Mouse (Mus musculus) MEL (cell line): ENCODE measurements at regions not wholly inside any gene's neighbourhood (a gene's known extent, or its start where the extent isn't known, plus 50 kb on each side); places are given as distances from the start of the nearest gene placed in this dataset.

Source experiments
- DNase-seq: peaks from one replicate; pipeline ENCODE4 v3.0.0; 2011; ENCODE audit warnings: low read depth, low spot score
- H3K27ac ChIP-seq: 2 replicates; pipeline ENCODE4 v1.5.1; 2012; ENCODE audit warnings: low read depth, mild to moderate bottlenecking, control low read depth, low read length, moderate library complexity; ENCODE audit not compliant: control insufficient read depth
- H3K27me3 ChIP-seq, 2 experiments: fragments of 150-350 bp in 1 of 2; sonication (generic) in 1 of 2; 2 replicates each; pipeline ENCODE4 v1.6.1; 2012; ENCODE audit warnings: low read length in 2 of 2, mild to moderate bottlenecking in 2 of 2, improper control_type of control experiment in 1 of 2, moderate library complexity in 1 of 2; ENCODE audit not compliant: insufficient read depth in 2 of 2, control insufficient read depth in 1 of 2
- H3K36me3 ChIP-seq, 2 experiments: 2 replicates each; pipeline ENCODE4 v1.6.1; 2012 to 2014; ENCODE audit warnings: low read length in 2 of 2, improper control_type of control experiment in 1 of 2, inconsistent platforms in 1 of 2, mild to moderate bottlenecking in 1 of 2; ENCODE audit not compliant: insufficient read depth in 2 of 2, control insufficient read depth in 1 of 2
- H3K4me1 ChIP-seq, 2 experiments: fragments of 150-350 bp in 1 of 2; sonication (generic) in 1 of 2; 2 replicates each; pipeline ENCODE4 v1.6.1; 2012; ENCODE audit warnings: low read length in 2 of 2, improper control_type of control experiment in 1 of 2, mild to moderate bottlenecking in 1 of 2; ENCODE audit not compliant: insufficient read depth in 2 of 2, control insufficient read depth in 1 of 2
- H3K4me3 ChIP-seq, 2 experiments: fragments of 150-350 bp in 1 of 2; sonication (generic) in 1 of 2; 2 replicates each; pipeline ENCODE4 v1.5.1; 2012; ENCODE audit warnings: low read depth in 2 of 2, low read length in 2 of 2, mild to moderate bottlenecking in 2 of 2, moderate library complexity in 2 of 2, control low read depth in 1 of 2, improper control_type of control experiment in 1 of 2; ENCODE audit not compliant: control insufficient read depth in 1 of 2, insufficient read depth in 1 of 2
- H3K79me2 ChIP-seq: 2 replicates; pipeline ENCODE4 v1.6.1; 2012; ENCODE audit warnings: mild to moderate bottlenecking, low read length, moderate library complexity; ENCODE audit not compliant: control insufficient read depth, poor library complexity, insufficient read depth
- H3K9ac ChIP-seq: 2 replicates; pipeline ENCODE4 v1.6.1; 2012; ENCODE audit warnings: low read depth, mild to moderate bottlenecking, control low read depth, low read length, moderate library complexity; ENCODE audit not compliant: control insufficient read depth, poor library complexity, severe bottlenecking
- H3K9me3 ChIP-seq: fragments of 150-350 bp; sonication (generic); replicated peaks from 2 replicates; pipeline ENCODE4 v1.6.1; 2012; ENCODE audit warnings: mild to moderate bottlenecking, low read length, improper control_type of control experiment, moderate library complexity; ENCODE audit not compliant: insufficient read depth
- CHD1 ChIP-seq: IDR thresholded peaks from 2 replicates; pipeline ENCODE4 v1.6.1; 2012; ENCODE audit warnings: low read depth, mild to moderate bottlenecking, inconsistent platforms, low read length, improper control_type of control experiment
- CHD2 ChIP-seq: IDR thresholded peaks from 2 replicates; pipeline ENCODE4 v1.6.1; 2011; ENCODE audit warnings: low read length, improper control_type of control experiment
- E2F4 ChIP-seq: IDR thresholded peaks from 2 replicates; pipeline ENCODE4 v1.6.1; 2011; ENCODE audit warnings: low read depth, low read length, improper control_type of control experiment, borderline replicate concordance
- EP300 ChIP-seq, 2 experiments: IDR thresholded peaks; 2 replicates each; pipeline ENCODE4 v1.6.1; 2011; ENCODE audit warnings: improper control_type of control experiment in 2 of 2, low read length in 2 of 2, low read depth in 1 of 2, mild to moderate bottlenecking in 1 of 2
- ETS1 ChIP-seq: IDR thresholded peaks from 2 replicates; pipeline ENCODE4 v1.6.1; 2012; ENCODE audit warnings: low read depth, mild to moderate bottlenecking, inconsistent platforms, low read length, improper control_type of control experiment, moderate library complexity
- GABPA ChIP-seq: IDR thresholded peaks from 2 replicates; pipeline ENCODE4 v1.6.1; 2012; ENCODE audit warnings: low read depth, mild to moderate bottlenecking, inconsistent platforms, low read length, improper control_type of control experiment, moderate library complexity
- GATA1 ChIP-seq: IDR thresholded peaks from 2 replicates; pipeline ENCODE4 v1.6.1; 2011; ENCODE audit warnings: low read depth, low read length, improper control_type of control experiment
- HCFC1 ChIP-seq: IDR thresholded peaks from 2 replicates; pipeline ENCODE4 v1.6.1; 2012; ENCODE audit warnings: low read depth, mild to moderate bottlenecking, inconsistent platforms, low read length, improper control_type of control experiment, moderate library complexity
- JUND ChIP-seq: IDR thresholded peaks from 2 replicates; pipeline ENCODE4 v1.6.1; 2011; ENCODE audit warnings: low read depth, mild to moderate bottlenecking, improper control_type of control experiment, low read length
- KAT2A ChIP-seq: conservative IDR thresholded peaks from 2 replicates; pipeline ENCODE4 v1.6.1; 2012; ENCODE audit warnings: low read depth, low read length, improper control_type of control experiment, inconsistent platforms
- MAX ChIP-seq: IDR thresholded peaks from 2 replicates; pipeline ENCODE4 v1.6.1; 2011; ENCODE audit warnings: low read length, improper control_type of control experiment
- MAZ ChIP-seq: IDR thresholded peaks from 2 replicates; pipeline ENCODE4 v1.6.1; 2012; ENCODE audit warnings: low read depth, mild to moderate bottlenecking, inconsistent platforms, low read length, improper control_type of control experiment
- MYB ChIP-seq: IDR thresholded peaks from 2 replicates; pipeline ENCODE4 v1.6.1; 2011; ENCODE audit warnings: mild to moderate bottlenecking, low read depth, low read length, improper control_type of control experiment
- MYC ChIP-seq: IDR thresholded peaks from 2 replicates; pipeline ENCODE4 v1.6.1; 2011; ENCODE audit warnings: low read depth, mild to moderate bottlenecking, low read length, improper control_type of control experiment, moderate library complexity
- NELFE ChIP-seq: IDR thresholded peaks from 2 replicates; pipeline ENCODE4 v1.6.1; 2011; ENCODE audit warnings: low read depth, low read length, improper control_type of control experiment
- NRF1 ChIP-seq: IDR thresholded peaks from 2 replicates; pipeline ENCODE4 v1.6.1; 2014; ENCODE audit warnings: low read depth, mild to moderate bottlenecking, inconsistent platforms, low read length, improper control_type of control experiment, moderate library complexity; ENCODE audit not compliant: poor library complexity, insufficient read depth, severe bottlenecking
- POLR2A ChIP-seq, 2 experiments: IDR thresholded peaks; 2 replicates each; pipeline ENCODE4 v1.6.1; 2011 to 2012; ENCODE audit warnings: low read length in 2 of 2, mild to moderate bottlenecking in 2 of 2, control low read depth in 1 of 2, improper control_type of control experiment in 1 of 2, low read depth in 1 of 2, moderate library complexity in 1 of 2; ENCODE audit not compliant: control insufficient read depth in 1 of 2, insufficient read depth in 1 of 2, poor library complexity in 1 of 2
- POLR2AphosphoS5 ChIP-seq: IDR thresholded peaks from 2 replicates; pipeline ENCODE4 v1.6.1; 2012; ENCODE audit warnings: low read depth, borderline replicate concordance, mild to moderate bottlenecking, inconsistent platforms, low read length, moderate library complexity, mixed read lengths
- RAD21 ChIP-seq: IDR thresholded peaks from 2 replicates; pipeline ENCODE4 v1.6.1; 2011; ENCODE audit warnings: mild to moderate bottlenecking, low read depth, low read length, improper control_type of control experiment
- TBP ChIP-seq: IDR thresholded peaks from 2 replicates; pipeline ENCODE4 v1.8.0; 2011; ENCODE audit warnings: low read depth, low read length, improper control_type of control experiment
- TCF12 ChIP-seq: IDR thresholded peaks from 2 replicates; pipeline ENCODE4 v1.6.1; 2014; ENCODE audit warnings: low read depth, mild to moderate bottlenecking, inconsistent platforms, low read length, improper control_type of control experiment, moderate library complexity
- UBTF ChIP-seq: IDR thresholded peaks from 2 replicates; pipeline ENCODE4 v1.6.1; 2012; ENCODE audit warnings: low read depth, mild to moderate bottlenecking, inconsistent platforms, low read length, improper control_type of control experiment, moderate library complexity, borderline replicate concordance; ENCODE audit not compliant: insufficient read depth
- USF1 ChIP-seq: IDR thresholded peaks from 2 replicates; pipeline ENCODE4 v1.6.1; 2014; ENCODE audit warnings: low read depth, mild to moderate bottlenecking, inconsistent platforms, low read length, improper control_type of control experiment, moderate library complexity
- USF2 ChIP-seq, 2 experiments: IDR thresholded peaks; 2 replicates each; pipeline ENCODE4 v1.6.1; 2011 to 2012; ENCODE audit warnings: improper control_type of control experiment in 2 of 2, low read length in 2 of 2, borderline replicate concordance in 1 of 2, inconsistent platforms in 1 of 2, low read depth in 1 of 2, mild to moderate bottlenecking in 1 of 2; ENCODE audit not compliant: insufficient read depth in 1 of 2
- ZKSCAN1 ChIP-seq: IDR thresholded peaks from 2 replicates; pipeline ENCODE4 v1.6.1; 2012; ENCODE audit warnings: low read depth, mild to moderate bottlenecking, inconsistent platforms, low read length, improper control_type of control experiment, moderate library complexity
- ZNF384 ChIP-seq: IDR thresholded peaks from 2 replicates; pipeline ENCODE4 v1.6.1; 2012; ENCODE audit warnings: low read depth, mild to moderate bottlenecking, inconsistent platforms, low read length, improper control_type of control experiment

DNA sequence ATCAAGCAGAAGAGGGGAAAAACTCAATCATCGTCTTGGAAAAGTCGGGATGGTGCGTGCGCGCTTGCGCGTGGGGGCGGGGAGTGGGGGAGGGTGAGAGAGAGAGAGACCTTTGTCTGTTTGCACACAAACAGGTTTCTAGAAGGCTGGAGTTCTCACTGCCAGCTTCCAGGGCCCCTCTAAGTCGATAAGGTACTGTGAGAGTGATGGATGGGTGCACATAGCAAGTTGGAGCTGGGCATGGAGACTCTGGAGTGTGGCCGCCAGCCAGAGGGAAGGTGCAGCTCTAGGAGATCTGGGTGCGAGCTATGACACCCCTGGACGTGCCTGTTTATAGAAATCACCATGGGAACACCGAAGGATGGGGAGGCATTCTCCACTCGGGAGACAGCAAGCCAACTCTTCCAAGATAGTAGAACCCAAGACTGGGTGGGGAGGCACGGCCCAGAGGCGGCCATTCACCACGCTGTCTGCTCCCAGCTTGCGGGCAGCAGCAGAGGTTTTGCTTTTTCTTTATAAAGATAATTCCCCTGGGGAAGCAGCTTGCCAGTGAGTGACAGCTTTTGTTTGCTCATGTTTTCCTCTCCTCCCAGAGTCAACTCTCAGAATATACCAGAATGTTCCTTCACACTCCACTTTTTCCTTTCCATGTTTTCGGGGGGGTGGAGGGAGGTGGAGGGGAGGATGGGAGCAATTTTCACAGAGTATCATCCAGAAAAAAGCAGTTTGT is 128.0 kb upstream of the Zfp703 start:
- Histone ChIP-seq H3K27ac (no peak overlapping the region), H3K36me3 (no peaks in the 10 kb centered on the region), H3K79me2 (no peaks in the 10 kb centered on the region), H3K4me1 (no peaks in the 10 kb centered on the region), H3K4me3 (no peak overlapping the region), H3K9me3 (no peaks in the 10 kb centered on the region), H3K27me3 (no peaks in the 10 kb centered on the region), H3K9ac (no peak overlapping the region)
- DNase-seq: no peak
- TF ChIP-seq MAX (no peak), RAD21 (no peak), USF2 (IDR thresholded peaks at IDR 0.05; ENCODE audit: borderline replicate concordance in 1 of 2, insufficient read depth in 1 of 2, low read depth in 1 of 2, low read length in 2 of 2) (no peak), CHD2 (no peak), USF1 (no peak), KAT2A (no peak), E2F4 (no peak), MYB (no peak), NRF1 (no peak), POLR2A (IDR thresholded peaks at IDR 0.05; ENCODE audit: control insufficient read depth in 1 of 2, insufficient read depth in 1 of 2, low read depth in 1 of 2, low read length in 2 of 2, poor library complexity in 1 of 2) (no peak), ZKSCAN1 (no peak), MYC (no peak), MAZ (no peak), ZNF384 (no peak)

DNA sequence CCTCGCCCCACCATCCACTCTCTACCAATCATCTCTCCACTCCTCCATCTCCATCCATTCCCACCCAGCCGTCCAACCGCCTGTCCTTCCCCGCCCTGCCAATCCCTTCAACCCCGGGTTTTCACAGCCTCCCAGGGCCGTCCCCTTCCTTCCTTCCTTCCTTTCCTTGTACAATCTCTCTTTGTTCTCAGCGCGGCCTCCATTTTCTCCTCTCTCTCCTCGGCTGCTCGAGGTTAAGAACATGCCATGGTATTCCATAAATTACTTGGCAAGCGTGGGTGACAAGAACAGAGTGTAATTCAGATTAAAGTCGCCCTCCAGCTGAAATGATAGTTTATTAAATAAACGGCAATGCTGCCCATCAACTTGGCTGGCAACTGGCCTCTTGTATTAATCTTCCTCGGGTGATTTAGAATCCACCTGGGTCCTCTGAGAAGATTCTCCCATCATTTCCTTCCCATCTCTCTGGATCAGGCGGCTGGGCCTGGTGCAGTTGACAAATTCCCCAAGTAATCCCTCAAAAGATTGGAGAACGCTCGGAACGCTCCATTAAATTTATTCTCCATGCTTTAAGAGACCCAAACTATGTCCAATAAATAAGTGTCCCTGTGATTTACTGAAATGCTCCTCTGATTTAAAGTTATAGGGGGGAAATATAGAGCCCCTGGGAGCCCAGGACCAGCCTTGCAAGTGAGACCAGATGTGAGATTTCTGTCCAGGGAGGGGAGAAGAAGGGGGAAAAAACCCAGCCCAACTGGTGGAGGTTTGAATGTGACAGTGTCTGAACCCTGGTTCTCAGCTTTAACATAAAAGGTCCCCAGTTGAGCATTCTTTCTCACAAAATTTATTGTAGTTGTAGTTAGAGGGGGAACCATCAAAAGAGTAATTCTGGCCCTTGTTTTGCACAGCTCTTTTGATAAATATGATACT is 125.0 kb upstream of the Zfp703 start:
- no peaks in the 10 kb centered on the region for H3K27me3 ChIP-seq
- no peak for TF ChIP-seq ZKSCAN1
- TF ChIP-seq ZNF384: no peak
- TF ChIP-seq E2F4: no peak
- no peak for TF ChIP-seq RAD21
- TF ChIP-seq POLR2AphosphoS5: no peak
- no peak for TF ChIP-seq CHD1
- TF ChIP-seq GATA1: no peak
- no peak for TF ChIP-seq USF1
- no peak for TF ChIP-seq MYB
- no peak for TF ChIP-seq CHD2
- no peak for TF ChIP-seq HCFC1
- TF ChIP-seq UBTF: no peak
- TF ChIP-seq TCF12: no peak
- TF ChIP-seq EP300 (IDR thresholded peaks at IDR 0.05; ENCODE audit: low read depth in 1 of 2, low read length in 2 of 2): no peak
- TF ChIP-seq JUND: no peak
- TF ChIP-seq GABPA: no peak
- no peak for TF ChIP-seq TBP
- TF ChIP-seq NELFE: no peak
- no peak for TF ChIP-seq ETS1

More for the DNA sequence above, 125.0 kb upstream of the Zfp703 start:
- H3K27ac ChIP-seq: no peak overlapping the region
- H3K9ac ChIP-seq: no peak overlapping the region
- no peaks in the 10 kb centered on the region for H3K36me3 ChIP-seq
- H3K4me1 ChIP-seq: no peaks in the 10 kb centered on the region
- no peaks in the 10 kb centered on the region for H3K79me2 ChIP-seq
- H3K9me3 ChIP-seq: no peaks in the 10 kb centered on the region
- no peak overlapping the region for H3K4me3 ChIP-seq
- DNase-seq: no peak
